Mouse (Mus musculus) bone marrow, adult 2 months (tissue): Measurements from ENCODE around the gene Ss18l1. TPM values are rescaled to one million over a fixed set of nuclear protein-coding genes. Genes with fewer than 3 reads are reported as not detected.

ENCODE experiments used
- H3K27ac ChIP-seq: fragments of 200-500 bp; 2 replicates; pipeline ENCODE4 v1.5.1; 2012; ENCODE audit warnings: low read depth, mild to moderate bottlenecking, control low read depth, inconsistent platforms, low read length; ENCODE audit not compliant: control insufficient read depth, poor library complexity, insufficient read depth
- H3K4me1 ChIP-seq: fragments of 200-500 bp; 2 replicates; pipeline ENCODE4 v1.6.1; 2011; ENCODE audit warnings: low read length; ENCODE audit not compliant: control insufficient read depth, insufficient read depth
- H3K4me3 ChIP-seq: fragments of 200-500 bp; replicated peaks from 2 replicates; pipeline ENCODE3; 2011; ENCODE audit warnings: mild to moderate bottlenecking, low read depth, low read length, control low read depth; ENCODE audit not compliant: control insufficient read depth
- CTCF ChIP-seq: fragments of 200-500 bp; IDR thresholded peaks from 2 replicates; pipeline ENCODE4 v1.5.1; 2011; ENCODE audit warnings: low read length, control low read depth; ENCODE audit not compliant: control insufficient read depth, insufficient read depth
- POLR2A ChIP-seq: fragments of 200-500 bp; IDR thresholded peaks from 2 replicates; pipeline ENCODE4 v1.6.1; 2011; ENCODE audit warnings: low read depth, mild to moderate bottlenecking, control low read depth, low read length, borderline replicate concordance; ENCODE audit not compliant: control insufficient read depth
- WGBS: fragments of 180-500 bp; shearing (Covaris S2); methylation state at CpG from one replicate; pipeline ENCODE4 v1.1.7; 2018; 5-methylcytosine and 5-hydroxymethylcytosine counted together
- polyA plus RNA-seq: library from polyadenylated mRNA; stranded (reverse); fragments of >200 nt; gene quantifications from 2 replicates; pipeline ENCODE4 v1.2.4, GENCODE M21; 2011; ENCODE audit warnings: low replicate concordance; ENCODE audit not compliant: missing spikeins, insufficient read depth, insufficient read length

Ss18l1 gene
- polyA plus RNA-seq, 1 experiment: 1.9 TPM

DNA sequence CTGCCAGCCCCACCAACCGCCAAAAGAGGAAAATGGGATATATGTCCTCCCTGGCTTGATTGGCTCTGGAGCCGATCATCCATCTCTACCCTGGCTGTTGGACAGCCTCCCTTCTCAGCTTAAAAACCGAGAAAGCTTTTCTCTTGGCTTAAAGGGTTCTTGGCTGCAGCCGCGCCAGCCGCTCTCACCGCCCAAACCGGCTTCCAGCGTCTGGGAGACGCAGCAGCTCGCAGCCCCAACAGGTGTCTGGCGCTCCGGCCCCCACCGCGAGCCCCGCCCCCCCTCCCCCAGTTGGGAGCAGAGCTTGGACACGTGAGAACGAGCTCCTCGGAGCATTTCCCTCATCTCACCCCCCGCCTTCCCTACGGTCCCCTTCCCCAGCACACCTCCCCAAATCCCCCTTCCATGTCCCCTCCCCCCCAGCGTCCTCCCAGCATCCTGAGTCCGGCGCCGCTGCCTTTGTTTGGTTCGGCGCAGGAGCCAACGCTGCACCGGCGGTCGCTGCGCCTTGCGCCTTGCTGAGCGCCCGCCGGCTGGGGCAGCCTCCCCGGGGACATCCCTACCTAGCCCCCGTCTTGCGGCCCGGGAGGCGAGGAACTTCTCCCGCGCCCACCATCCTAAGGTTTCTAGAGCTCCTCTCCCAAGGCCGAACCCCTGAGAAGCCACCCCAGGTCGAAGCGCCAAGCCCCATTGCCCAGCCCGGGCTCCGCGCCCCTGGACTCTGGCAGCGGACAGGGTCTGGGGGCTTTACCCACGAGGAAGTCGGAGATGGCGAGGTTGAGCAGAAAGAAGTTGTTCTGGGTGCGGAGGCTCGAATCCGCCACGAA, 61.1 kb downstream of the Ss18l1 start:
- H3K4me3 ChIP-seq: no peak overlapping the region

DNA sequence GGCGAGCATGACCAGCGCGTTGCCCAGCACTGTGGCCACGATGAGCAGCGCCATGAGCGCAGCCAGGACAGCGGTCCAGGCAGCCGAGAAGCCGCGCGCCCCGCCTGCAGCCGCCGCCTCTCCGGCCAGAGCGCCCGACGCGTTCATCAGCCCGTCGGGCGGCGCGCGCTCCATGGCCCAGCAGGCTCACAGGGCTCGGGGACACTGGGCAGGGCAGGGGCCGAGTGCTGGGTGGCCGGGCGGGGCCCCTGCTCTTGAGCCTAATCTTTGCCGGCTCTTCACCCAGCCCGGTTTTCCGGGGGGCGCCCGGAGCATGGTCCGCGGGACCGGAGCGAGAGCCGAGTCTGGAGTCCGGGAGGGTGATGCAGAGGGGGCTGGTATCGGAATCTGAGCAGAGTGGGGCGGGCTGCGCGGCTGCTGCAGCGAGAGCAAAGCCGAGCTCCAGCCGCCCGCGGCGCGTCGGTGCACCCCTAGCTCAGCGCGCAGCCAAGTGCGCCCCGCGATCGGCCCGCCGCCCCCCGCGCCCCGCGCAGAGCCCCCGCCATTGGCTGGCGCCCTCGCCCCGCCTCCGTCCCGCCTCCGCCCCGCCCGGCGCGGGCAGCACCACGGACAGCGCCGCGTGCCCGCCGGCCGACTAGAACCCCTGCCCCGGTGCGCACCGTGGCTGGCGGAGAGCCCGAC, 61.8 kb downstream of the Ss18l1 start, which contains the start of gene Hrh3:
TSS of gene Hrh3 (minus strand) at position 511 of the 681 bp plus-strand sequence.
- no peak for TF ChIP-seq CTCF
- WGBS: under 1% methylated on average over 86 of the region's 87 CpGs
- Histone ChIP-seq H3K4me3 (no peak within 1 kb of the TSS), H3K4me1 (no peaks in the 10 kb centered on the region), H3K27ac (no peak within 1 kb of the TSS)

More for the DNA sequence above, 61.1 kb downstream of the Ss18l1 start:
- 5% methylated on average over 57 of the region's 57 CpGs for WGBS
- TF ChIP-seq CTCF (no peak), POLR2A (no peak)
- no peak overlapping the region for H3K27ac ChIP-seq
- no peaks in the 10 kb centered on the region for H3K4me1 ChIP-seq

- 10% methylated on average over 24 of the region's 24 CpGs for WGBS
- TF ChIP-seq CTCF (no peak), POLR2A (no peak)
- H3K27ac ChIP-seq: no peak overlapping the region
- H3K4me3 ChIP-seq: no peak overlapping the region
- H3K4me1 ChIP-seq: no peaks in the 10 kb centered on the region
Measured at GRCm38 (mm10) chr2:180104659-180105377, 62.5 kb downstream of the Ss18l1 start.

GRCm38 (mm10) chr2:180105441-180106190, 63.3 kb downstream of the Ss18l1 start:
- TF ChIP-seq POLR2A (no peak), CTCF (no peak)
- WGBS: 29% methylated on average over 8 of the region's 8 CpGs
- Histone ChIP-seq H3K27ac (no peak overlapping the region), H3K4me1 (no peaks in the 10 kb centered on the region), H3K4me3 (no peak overlapping the region)

GRCm38 (mm10) chr2:180107081-180107480, 64.8 kb downstream of the Ss18l1 start:
- TF ChIP-seq POLR2A (no peak), CTCF (peak; percentile 30; the same call in 1 of the 2 replicates)
- WGBS: 63% methylated on average over 4 of the region's 4 CpGs
- Histone ChIP-seq H3K4me3 (no peak overlapping the region), H3K4me1 (no peaks in the 10 kb centered on the region), H3K27ac (no peak overlapping the region)

DNA sequence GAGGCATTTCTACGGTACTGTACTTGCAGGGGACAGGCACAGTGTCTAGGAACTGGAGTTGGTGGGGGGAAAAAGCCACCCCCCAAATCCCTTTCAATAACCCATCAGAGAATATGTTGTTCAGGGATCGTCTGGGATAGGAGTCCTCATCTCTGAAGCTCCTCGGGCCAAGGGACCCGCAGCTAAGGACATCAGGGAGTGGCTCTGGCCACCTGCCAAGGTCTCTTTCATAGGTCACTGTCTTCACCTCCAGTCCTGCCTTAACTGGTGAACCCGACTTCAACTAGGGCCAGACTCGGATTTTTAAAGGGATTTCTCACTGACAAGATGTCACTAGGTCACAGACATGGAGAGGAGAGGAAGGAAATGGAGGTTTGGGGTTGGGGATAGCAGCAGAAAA, 66.0 kb downstream of the Ss18l1 start:
- Histone ChIP-seq H3K27ac (no peak overlapping the region), H3K4me1 (no peaks in the 10 kb centered on the region), H3K4me3 (no peak overlapping the region)
- no peak for TF ChIP-seq POLR2A
- no peak for TF ChIP-seq CTCF
- 28% methylated on average over 6 of the region's 6 CpGs for WGBS

DNA sequence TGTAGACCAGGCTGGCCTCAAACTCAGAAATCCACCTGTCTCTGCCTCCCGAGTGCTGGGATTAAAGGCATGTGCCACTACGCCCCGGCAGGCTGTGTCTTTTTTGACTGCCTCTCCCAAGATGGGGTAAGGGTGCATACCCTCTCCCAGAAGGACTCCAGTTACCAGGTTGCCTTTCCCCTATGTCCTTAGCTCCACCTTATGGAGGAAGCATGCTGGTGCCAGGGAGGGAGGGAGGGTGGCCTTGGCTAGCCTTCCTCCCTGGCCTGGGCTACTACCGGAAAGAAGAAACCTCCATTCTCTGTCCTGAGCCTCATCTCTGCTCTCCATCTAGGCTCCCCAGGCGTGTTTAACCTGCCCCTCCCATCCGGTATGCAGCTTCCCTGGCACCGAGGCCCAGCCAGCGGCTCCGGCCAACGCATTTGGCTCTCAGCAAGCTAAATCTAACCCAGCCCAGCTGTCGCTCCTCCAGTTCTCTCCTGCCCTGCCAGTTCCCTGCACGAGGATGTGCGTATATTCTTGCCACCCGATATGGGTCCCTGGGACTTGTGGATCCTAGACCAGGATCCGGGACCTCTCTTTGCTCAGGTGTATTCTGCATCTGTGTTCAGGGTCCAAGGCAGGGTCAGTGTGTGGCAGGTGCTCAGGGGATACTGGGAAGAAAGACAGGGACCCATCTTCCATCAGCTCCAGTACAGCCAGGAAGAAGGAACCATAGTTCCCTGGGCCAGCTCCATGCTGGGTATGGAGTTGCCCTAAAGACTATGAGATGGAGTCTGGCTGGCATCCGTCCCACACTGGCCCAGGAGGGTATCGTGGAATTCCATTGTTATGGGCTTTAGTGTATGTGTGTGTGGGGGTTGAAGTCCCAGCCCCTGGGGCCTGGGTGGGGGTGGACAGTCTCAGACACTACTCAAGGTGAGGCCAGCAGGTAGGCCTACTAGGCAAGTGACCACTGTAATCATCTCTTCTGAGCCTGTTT, 71.9 kb downstream of the Ss18l1 start:
- H3K27ac ChIP-seq: no peak overlapping the region
- WGBS: 85% methylated on average over 17 of the region's 17 CpGs
- TF ChIP-seq POLR2A (no peak), CTCF (no peak)
- no peak overlapping the region for H3K4me3 ChIP-seq
- peaks cover 4% of the 10 kb centered on the region; the same call in 1 of the 2 replicates for H3K4me1 ChIP-seq
